Mouse (Mus musculus) E14TG2a.4 (cell line): ENCODE measurements around the gene Tmem266.

ENCODE experiments used
- CTCF ChIP-seq: conservative IDR thresholded peaks from 2 replicates; pipeline ENCODE4 v1.5.1; 2014; ENCODE audit warnings: low read length
- NANOG ChIP-seq: IDR thresholded peaks from 2 replicates; pipeline ENCODE4 v1.6.1; 2014; ENCODE audit warnings: borderline replicate concordance, low read length, mixed read lengths
- POU5F1 ChIP-seq: IDR thresholded peaks from 2 replicates; pipeline ENCODE4 v1.6.1; 2014; ENCODE audit warnings: low read length, borderline replicate concordance

DNA sequence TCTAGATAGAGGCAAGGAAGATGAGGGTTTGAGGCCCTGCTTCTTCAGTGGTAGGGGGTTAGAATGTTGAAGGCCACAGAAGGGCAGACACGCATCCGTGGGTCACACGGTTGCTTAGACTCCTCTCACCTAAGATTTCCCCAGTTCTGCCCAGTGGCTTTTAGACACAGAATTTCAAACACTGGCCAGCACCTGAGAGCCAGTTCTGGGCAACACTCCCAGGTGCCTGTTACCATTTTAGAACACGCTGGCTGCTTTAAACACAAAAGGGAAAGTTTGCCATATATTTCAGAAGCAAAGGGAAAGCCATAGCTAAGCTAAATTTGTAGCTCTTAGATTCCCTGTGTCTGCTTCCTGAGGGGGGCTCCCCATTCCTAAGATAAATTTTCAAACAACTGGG, 54.7 kb downstream of the Tmem266 start:
- TF ChIP-seq CTCF (no peak), NANOG (no peak), POU5F1 (no peak)
